ENCODE assay signal across 9 mouse cellular contexts in the genomic region with DNA sequence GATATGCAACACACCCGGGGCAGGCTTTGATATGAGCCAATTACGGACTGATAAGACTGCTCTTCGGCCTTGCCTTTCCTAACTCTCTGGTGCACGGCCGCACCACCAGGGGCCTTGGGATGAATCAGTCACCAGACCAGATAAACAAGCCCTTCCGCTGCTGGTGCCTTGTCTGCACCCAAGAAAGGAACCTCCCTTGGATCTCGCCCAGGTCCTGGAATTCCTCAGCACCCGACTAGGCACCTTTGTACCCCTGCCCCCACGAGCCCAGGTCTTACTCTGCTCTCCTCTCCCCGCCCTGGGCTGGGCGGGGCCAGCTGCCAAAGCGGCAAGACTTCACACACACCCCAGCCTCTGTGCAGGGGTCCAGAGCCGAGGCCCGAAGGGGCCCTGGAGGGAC. TPM values are rescaled to one million over a fixed set of nuclear protein-coding genes. Genes with fewer than 3 reads are reported as not detected.
DNase-seq lines count a peak whose midpoint lies in the region; ATAC-seq lines count a peak whose summit lies in the region.
"Had no signal": no experiment of that assay in that cellular context is flagged by ENCODE, and none has a peak within 500 bp of the region (broad histone marks: within the 10 kb centered on the region; RNA-seq: fewer than 3 reads in every experiment).

Gene Il22ra1 (plus strand): TSS at position 356 of the 400 bp plus-strand sequence.

- DNase-seq in heart, postnatal 36 days: no peak
- DNase-seq in adrenal gland, adult 8-10 months: peak; percentile 72
- peak; percentile 90 to 94 for DNase-seq in kidney, postnatal 25 days
- peak; percentile 9 for DNase-seq in lung, postnatal 14 days
- DNase-seq in layer of hippocampus, adult 8-10 months (ENCODE audit: low spot score in 2 of 2): no peak
- no peak for DNase-seq in cerebellum, adult 8-10 months
- DNase-seq in left cerebral cortex, postnatal 10 days (ENCODE audit: extremely low spot score in 1 of 2, low spot score in 2 of 2): no peak

- H3K4me3 ChIP-seq in heart, embryonic 13.5 days: peak within 1 kb of the TSS; percentile 40
- H3K4me3 ChIP-seq: forebrain, embryonic 13.5 days had no signal

- peaks cover 3% of the 10 kb centered on the region; the same call in 1 of the 2 replicates for H3K9me3 ChIP-seq in heart, embryonic 13.5 days
- H3K9me3 ChIP-seq: forebrain, embryonic 13.5 days had no signal

- H3K4me1 ChIP-seq in heart, embryonic 13.5 days: peaks cover 18% of the 10 kb centered on the region
- H3K4me1 ChIP-seq: forebrain, embryonic 13.5 days had no signal

- WGBS in heart, embryonic 13.5 days: 9% methylated on average over 14 of the region's 14 CpGs

- H3K27ac ChIP-seq in heart, embryonic 13.5 days (replicated peaks): no peak within 1 kb of the TSS
- H3K27ac ChIP-seq: forebrain, embryonic 13.5 days had no signal

- ATAC-seq in heart, embryonic 13.5 days (ENCODE audit: extremely low read depth, insufficient number of reproducible peaks, low FRiP score, low TSS enrichment): no peak
- ATAC-seq: forebrain, embryonic 13.5 days had no signal

- peak within 1 kb of the TSS; percentile 28 for H3K9ac ChIP-seq in heart, embryonic 13.5 days
- H3K9ac ChIP-seq: forebrain, embryonic 13.5 days had no signal

- intact Hi-C loops in heart, postnatal 36 days (cut with DNase I): no loop called here
- intact Hi-C loops in left cerebral cortex, postnatal 10 days (cut with DNase I): no loop called here

- H3K27me3 ChIP-seq in heart, embryonic 13.5 days (replicated peaks): peaks cover 27% of the 10 kb centered on the region
- H3K27me3 ChIP-seq: forebrain, embryonic 13.5 days had no signal

- H3K36me3 ChIP-seq in heart, embryonic 13.5 days: no peaks in the 10 kb centered on the region

- peak within 1 kb of the TSS; percentile 66 for H3K4me2 ChIP-seq in heart, embryonic 13.5 days
- H3K4me2 ChIP-seq: forebrain, embryonic 13.5 days had no signal

RNA-seq across cellular contexts. Expression of gene Il22ra1, which starts in this region (rescaled TPM):
- polyA plus RNA-seq in heart, embryonic 13.5 days (2015; fragmentation: Nextera tagmentation; extraction: Ambion mirVana): not detected in 2 replicates
- total RNA-seq in heart, postnatal 36 days (2021): under 1 TPM; 0.27 to 0.69 TPM
- total RNA-seq in adrenal gland, adult 8-10 months (2022): 1 to 10 TPM in 2 of 4 experiments, under 1 TPM in 1, not detected in 1; 0.35 to 2.5 (median 1.1) TPM
- under 1 TPM in 1 of 4 experiments, not detected in 3; 0.21 TPM for total RNA-seq in layer of hippocampus, adult 8-10 months (2022)
- under 1 TPM; 0.57 to 0.69 TPM for total RNA-seq in left cerebral cortex, postnatal 10 days (2021)
- polyA plus RNA-seq: forebrain, embryonic 13.5 days had no signal

Comparison
In these comparisons a context has a peak if more than half of its experiments do, and no peak if none do; other contexts are left out.
1. DNase-seq: peak in adrenal gland, adult 8-10 months (single experiment), kidney, postnatal 25 days (2 of 2) and lung, postnatal 14 days (single experiment); none in heart, postnatal 36 days (0 of 2), layer of hippocampus, adult 8-10 months (0 of 2), cerebellum, adult 8-10 months (single experiment) and left cerebral cortex, postnatal 10 days (0 of 2).